Mouse (Mus musculus): Measurements from ENCODE around the gene Ptprd.

Ptprd gene

GRCm38 (mm10) chr4:76913532-76914150 is 1298.1 kb downstream of the Ptprd start:
- DNase-seq (ENCODE audit: low spot score in 2 of 2) = no peak

- no peak for DNase-seq (ENCODE audit: low spot score in 2 of 2)
Measured at GRCm38 (mm10) chr4:76901692-76902091, 1310.1 kb downstream of the Ptprd start.

- no peak for DNase-seq (ENCODE audit: low spot score in 2 of 2)
Measured at GRCm38 (mm10) chr4:76889669-76890068, 1322.1 kb downstream of the Ptprd start.

DNA sequence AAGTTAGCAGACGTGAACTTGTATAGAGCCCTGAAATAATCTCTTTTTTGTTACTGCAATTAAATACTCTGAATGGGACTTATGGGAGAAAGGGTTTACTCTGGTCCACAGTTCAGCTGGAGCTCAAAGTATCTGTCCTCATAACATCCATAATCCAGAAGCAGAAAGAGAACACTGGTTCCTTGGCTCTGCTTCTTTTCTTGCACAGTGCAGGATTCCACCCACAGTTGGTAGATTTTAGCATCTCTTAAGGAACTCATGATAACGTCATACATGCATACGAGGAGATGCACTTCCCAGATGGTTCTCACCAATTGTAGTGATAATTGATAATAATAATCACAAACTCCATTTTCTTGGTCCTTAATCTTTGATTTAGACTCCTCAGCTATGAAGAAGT is 1330.2 kb downstream of the Ptprd start:
- no peak for DNase-seq (ENCODE audit: low spot score in 2 of 2)

GRCm38 (mm10) chr4:76870971-76871370 is 1340.8 kb downstream of the Ptprd start:
- no peak for DNase-seq (ENCODE audit: low spot score in 2 of 2)

- no peak for DNase-seq (ENCODE audit: low spot score in 2 of 2)
Measured at GRCm38 (mm10) chr4:76865585-76865984, 1346.2 kb downstream of the Ptprd start.

DNA sequence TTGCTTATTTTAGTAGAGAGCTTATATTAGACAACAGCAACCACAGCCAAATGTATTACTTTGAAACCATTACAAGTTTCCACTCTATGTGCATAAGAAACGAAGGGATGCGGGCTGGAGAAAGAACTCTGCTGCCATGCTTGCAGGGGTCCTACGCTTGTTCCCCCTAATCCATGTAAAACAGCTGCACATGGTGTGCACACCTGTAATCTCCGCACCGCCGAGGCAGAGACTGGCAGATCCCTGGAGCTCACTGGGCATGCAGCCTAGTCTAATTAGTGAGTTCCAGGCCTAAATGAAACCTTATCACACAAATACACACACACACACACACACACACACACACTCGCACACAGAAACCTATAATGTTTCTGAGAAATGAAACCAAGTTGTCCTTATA is 1365.5 kb downstream of the Ptprd start:
- DNase-seq (ENCODE audit: low spot score in 2 of 2) = no peak

DNA sequence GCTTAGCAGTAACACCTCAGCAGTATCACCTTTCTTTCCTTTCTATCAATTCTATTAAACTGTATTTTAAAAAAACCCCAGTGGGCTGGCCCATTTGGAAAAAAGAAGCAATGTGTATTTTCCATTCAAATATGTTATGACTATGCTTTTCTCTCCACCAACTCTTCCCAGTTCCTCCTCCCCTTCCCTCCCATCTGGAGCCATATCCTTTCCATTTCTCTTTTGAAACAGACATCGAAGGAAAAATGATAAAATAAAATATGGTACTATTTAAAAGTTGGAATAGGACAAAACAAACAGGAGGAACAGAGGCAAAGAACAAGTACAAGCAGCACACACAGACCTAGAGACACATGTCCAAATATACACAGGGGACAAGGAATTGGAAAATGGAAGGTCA is 1372.7 kb downstream of the Ptprd start:
- no peak for DNase-seq (ENCODE audit: low spot score in 2 of 2)

GRCm38 (mm10) chr4:76812138-76812537 is 1399.6 kb downstream of the Ptprd start:
- no peak for DNase-seq (ENCODE audit: low spot score in 2 of 2)

GRCm38 (mm10) chr4:76802708-76803107 is 1409.1 kb downstream of the Ptprd start:
- no peak for DNase-seq (ENCODE audit: low spot score in 2 of 2)

DNA sequence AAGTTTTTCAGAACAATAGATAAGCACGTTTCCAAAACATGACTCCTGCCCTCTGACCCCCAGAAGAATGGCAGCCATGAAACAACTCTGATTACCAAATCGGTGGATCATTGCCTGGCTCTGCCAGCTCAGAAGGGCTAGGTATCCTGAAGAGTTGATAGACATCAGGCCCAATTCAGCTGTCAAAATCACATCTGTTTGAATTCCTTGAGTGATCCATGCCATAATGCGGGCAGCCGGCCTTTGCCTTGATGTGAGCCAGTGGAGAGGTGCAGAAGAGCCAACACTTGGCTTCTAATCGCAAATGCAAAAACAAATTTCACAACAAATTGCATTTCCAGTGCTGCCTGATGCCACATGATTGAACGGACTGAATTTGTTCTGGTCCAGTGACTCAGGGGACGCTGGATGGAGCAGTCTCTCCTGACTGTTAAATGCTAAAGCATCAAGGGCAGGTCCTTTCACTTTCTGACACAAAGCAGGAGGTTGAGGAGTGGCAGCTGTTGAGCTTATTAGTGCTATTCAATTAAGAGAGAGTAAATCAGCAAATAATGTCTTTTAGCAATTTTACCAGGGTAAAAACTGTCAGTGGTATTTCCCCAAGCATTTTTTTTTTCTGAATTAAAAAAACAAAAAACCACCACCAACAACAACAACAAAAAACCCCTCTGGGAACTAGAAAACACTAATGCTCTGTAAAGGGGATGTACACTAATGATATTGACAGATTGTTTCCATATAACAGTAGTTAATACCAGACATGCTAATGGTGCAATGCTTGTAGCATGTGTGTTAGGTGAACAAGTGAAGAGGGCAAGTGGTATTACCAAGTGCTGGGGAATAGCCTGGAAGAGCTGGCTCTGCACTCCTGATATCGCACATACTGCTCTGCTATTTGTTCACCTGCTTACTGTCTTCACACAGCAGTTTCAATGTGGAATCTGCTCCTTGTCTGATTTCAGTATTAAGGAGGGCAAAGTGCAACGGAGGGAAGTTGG is 1413.5 kb downstream of the Ptprd start:
- DNase-seq (ENCODE audit: low spot score in 2 of 2) = no peak

GRCm38 (mm10) chr4:76785389-76785788 is 1426.4 kb downstream of the Ptprd start:
- no peak for DNase-seq (ENCODE audit: low spot score in 2 of 2)

DNA sequence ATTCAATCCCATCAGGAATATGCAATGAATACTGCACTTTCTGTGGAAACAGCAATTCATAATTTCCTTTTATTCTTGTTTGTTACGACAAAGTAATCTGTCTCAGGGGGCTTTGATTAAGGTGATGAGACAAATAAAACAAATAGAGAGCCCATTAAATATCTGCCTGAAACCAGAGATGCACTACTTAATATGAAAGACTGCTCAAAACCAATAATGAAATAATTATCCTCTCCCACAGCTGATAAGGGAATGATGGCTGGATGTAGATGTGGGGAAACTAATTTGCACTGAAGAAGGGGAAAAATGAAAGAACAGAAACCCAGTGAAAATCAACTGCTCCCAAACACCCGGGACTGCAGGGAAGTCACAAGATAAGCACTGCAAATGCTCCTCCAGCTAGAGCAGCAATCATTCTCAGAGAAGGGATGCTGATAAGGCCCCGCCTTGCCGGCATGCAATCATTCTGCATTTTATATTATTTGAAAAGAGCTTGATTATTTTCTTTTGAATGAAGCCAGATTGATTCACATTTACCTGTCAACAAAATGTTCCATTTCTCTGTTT is 1432.1 kb downstream of the Ptprd start:
- DNase-seq (ENCODE audit: low spot score in 2 of 2) = no peak

GRCm38 (mm10) chr4:76766918-76767317 is 1444.8 kb downstream of the Ptprd start:
- no peak for DNase-seq (ENCODE audit: low spot score in 2 of 2)

DNA sequence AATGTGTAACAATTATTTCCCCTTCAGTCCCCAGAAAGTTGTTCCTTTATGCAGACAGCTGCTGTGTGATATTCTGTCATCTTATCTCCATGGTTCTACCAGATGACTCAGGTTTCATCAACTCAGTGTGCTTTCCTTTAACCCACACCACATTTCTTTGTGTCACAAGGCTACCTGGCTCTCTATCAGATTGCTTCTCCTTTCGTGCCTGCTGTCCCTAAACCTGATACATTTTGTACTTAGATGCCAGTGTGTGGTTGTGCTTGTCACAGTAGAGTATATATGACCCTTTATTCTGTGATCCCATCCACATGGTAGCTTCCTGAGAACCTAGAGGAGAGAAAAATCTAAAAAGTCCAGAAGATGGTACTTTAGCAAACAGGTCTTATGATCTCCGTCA is 1445.3 kb downstream of the Ptprd start:
- no peak for DNase-seq (ENCODE audit: low spot score in 2 of 2)

DNA sequence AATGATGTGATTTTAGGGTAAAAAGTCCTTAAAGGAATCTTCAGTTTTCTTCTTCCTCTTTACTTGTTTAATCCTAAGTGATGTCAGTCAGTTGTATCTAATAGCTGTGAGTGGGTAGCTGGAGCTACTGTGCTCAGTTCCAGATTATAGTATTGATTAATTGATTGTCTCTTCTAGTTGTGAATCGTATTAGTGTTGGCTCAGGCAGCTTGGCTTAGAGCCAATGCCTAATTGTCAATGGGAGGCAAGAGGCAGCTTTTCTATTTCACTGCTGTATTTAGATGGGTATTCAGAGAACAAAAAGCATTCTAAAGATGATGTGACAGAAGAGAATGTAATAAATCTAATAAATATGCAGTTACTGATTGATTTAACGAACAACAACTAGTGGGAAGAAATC is 1461.1 kb downstream of the Ptprd start:
- DNase-seq (ENCODE audit: low spot score in 2 of 2) = no peak

DNA sequence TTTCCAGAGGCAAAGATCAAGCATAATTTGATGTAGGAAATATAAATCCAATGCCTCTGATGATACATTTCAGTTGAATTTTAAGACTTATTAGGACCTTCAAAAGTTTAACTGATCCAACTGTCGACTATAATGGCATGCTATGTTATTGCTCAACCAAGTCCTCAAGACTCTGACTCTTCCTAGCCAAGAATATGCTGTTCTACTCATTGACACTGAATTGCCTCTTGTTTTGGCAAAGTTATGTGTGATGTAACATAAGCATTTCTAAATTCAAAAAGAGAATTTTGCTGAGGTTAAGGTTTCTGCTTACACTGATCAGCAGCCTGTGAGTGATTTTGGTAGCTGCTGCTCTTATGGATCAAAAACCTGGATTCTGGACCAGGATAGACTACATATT is 1475.9 kb downstream of the Ptprd start:
- DNase-seq (ENCODE audit: low spot score in 2 of 2) = no peak

- no peak for DNase-seq (ENCODE audit: low spot score in 2 of 2)
Measured at GRCm38 (mm10) chr4:76675726-76676125, 1536.0 kb downstream of the Ptprd start.

- DNase-seq (ENCODE audit: low spot score in 2 of 2) = no peak
Measured at GRCm38 (mm10) chr4:76673224-76673623, 1538.5 kb downstream of the Ptprd start.

DNA sequence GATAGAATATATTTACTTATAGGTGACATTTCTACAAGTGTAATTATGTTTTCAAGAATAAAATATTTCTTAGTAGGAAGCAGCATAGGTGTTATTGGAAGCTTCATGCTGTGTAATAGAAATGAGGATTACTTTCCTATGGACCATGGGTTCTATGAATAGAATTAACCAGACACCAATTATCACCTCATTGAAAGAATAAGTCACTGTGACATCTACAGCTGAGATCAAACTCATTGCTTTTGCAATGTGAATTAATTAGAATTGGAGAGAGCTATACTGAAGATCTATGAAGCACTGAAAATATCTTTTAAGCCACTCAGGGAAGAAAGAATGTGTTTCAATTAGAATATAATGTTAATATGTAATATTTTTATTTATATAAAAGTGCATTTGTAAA is 1539.1 kb downstream of the Ptprd start:
- DNase-seq (ENCODE audit: low spot score in 2 of 2) = no peak

DNA sequence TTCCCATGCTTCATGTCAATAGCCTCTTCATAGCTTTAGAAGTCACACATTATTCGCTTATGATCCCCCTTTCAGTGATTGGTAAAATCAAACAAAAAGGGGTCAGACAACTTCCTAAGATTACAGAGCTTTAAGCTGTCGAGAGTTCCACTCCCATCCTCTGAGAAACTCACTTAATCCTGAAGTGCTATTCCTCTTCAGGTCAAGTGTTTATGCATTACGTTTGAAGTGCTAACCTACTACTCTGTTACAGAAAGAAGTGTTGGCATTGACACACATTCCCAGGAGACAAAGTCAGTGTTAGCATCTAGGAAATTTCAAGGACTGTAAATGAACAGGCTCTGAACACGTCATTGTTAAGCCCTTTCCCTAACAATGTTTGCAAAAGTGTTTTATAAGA is 1550.0 kb downstream of the Ptprd start:
- DNase-seq (ENCODE audit: low spot score in 2 of 2) = no peak

GRCm38 (mm10) chr4:76660146-76660545 is 1551.6 kb downstream of the Ptprd start:
- no peak for DNase-seq (ENCODE audit: low spot score in 2 of 2)

GRCm38 (mm10) chr4:76656734-76657133 is 1555.0 kb downstream of the Ptprd start:
- no peak for DNase-seq (ENCODE audit: low spot score in 2 of 2)

Measured in urinary bladder, postnatal 36 days (tissue).